Mouse (Mus musculus) R1 (cell line): ENCODE measurements at regions not wholly inside any gene's neighbourhood (a gene's known extent, or its start where the extent isn't known, plus 50 kb on each side); places are given as distances from the start of the nearest gene placed in this dataset.

Experiments used
- DNase-seq: peaks from one replicate; pipeline ENCODE4 v3.0.0-alpha.2; 2018; ENCODE audit warnings: low read depth, low spot score

GRCm38 (mm10) chr16:62496697-62497096 is 289.9 kb downstream of the Nsun3 start:
- DNase-seq, result no peak

GRCm38 (mm10) chr16:62470133-62470532 is 316.5 kb downstream of the Nsun3 start:
- DNase-seq, result no peak

GRCm38 (mm10) chr16:62469286-62469685 is 317.3 kb downstream of the Nsun3 start:
- DNase-seq, result no peak

GRCm38 (mm10) chr16:62468846-62469245 is 317.8 kb downstream of the Nsun3 start:
- DNase-seq, result no peak

GRCm38 (mm10) chr16:62459949-62460551 is 326.6 kb downstream of the Nsun3 start:
- DNase-seq, result no peak

GRCm38 (mm10) chr16:62449735-62450134 is 336.9 kb downstream of the Nsun3 start:
- no peak for DNase-seq

GRCm38 (mm10) chr16:62447380-62447779 is 339.2 kb downstream of the Nsun3 start:
- no peak for DNase-seq

GRCm38 (mm10) chr16:62441197-62441596 is 345.4 kb downstream of the Nsun3 start:
- DNase-seq, result no peak

GRCm38 (mm10) chr16:62433125-62433524 is 353.5 kb downstream of the Nsun3 start:
- no peak for DNase-seq

GRCm38 (mm10) chr16:62414485-62414884 is 372.1 kb downstream of the Nsun3 start:
- peak; percentile 29 for DNase-seq

GRCm38 (mm10) chr16:62407526-62408165 is 379.0 kb downstream of the Nsun3 start:
- DNase-seq, result no peak

- no peak for DNase-seq
These were observed 380.2 kb downstream of the Nsun3 start for GRCm38 (mm10) chr16:62406458-62406857.

GRCm38 (mm10) chr16:62357279-62357678 is 429.3 kb downstream of the Nsun3 start:
- no peak for DNase-seq

GRCm38 (mm10) chr16:62356349-62356748 is 430.3 kb downstream of the Nsun3 start:
- no peak for DNase-seq

GRCm38 (mm10) chr16:62355830-62356270 is 430.8 kb downstream of the Nsun3 start:
- no peak for DNase-seq

GRCm38 (mm10) chr16:62327378-62328036 is 459.1 kb downstream of the Nsun3 start:
- no peak for DNase-seq

GRCm38 (mm10) chr16:62325534-62326244 is 460.9 kb downstream of the Nsun3 start:
- DNase-seq, result no peak

GRCm38 (mm10) chr16:62322809-62323208 is 463.8 kb downstream of the Nsun3 start:
- DNase-seq, result peak; percentile 5

GRCm38 (mm10) chr16:62288948-62289347 is 497.7 kb downstream of the Nsun3 start:
- no peak for DNase-seq
